Mouse (Mus musculus) cerebellum, postnatal 10 days (tissue): ENCODE results near the gene Dpf2.

Source experiments
- DNase-seq, 2 experiments: peaks; one replicate each; pipeline ENCODE4 v3.0.0; 2021; ENCODE audit warnings: mixed read lengths in 2 of 2

Gene Dpf2

GRCm38 (mm10) chr19:5935691-5936090, 22.9 kb upstream of the Dpf2 start:
- no peak for DNase-seq

GRCm38 (mm10) chr19:5935266-5935665, 22.5 kb upstream of the Dpf2 start:
- peak; percentile 17 to 24 for DNase-seq

GRCm38 (mm10) chr19:5929634-5930596, 17.1 kb upstream of the Dpf2 start:
- peak; percentile 34 to 49 for DNase-seq

- peak in 1 of 2 experiments; percentile 10 for DNase-seq
Observed at GRCm38 (mm10) chr19:5928546-5928945, 15.7 kb upstream of the Dpf2 start.

- peak; percentile 32 to 54 for DNase-seq
Observed at GRCm38 (mm10) chr19:5928104-5928503, 15.3 kb upstream of the Dpf2 start.

GRCm38 (mm10) chr19:5927532-5927931, 14.7 kb upstream of the Dpf2 start:
- no peak for DNase-seq

GRCm38 (mm10) chr19:5927026-5927425, 14.2 kb upstream of the Dpf2 start:
- no peak for DNase-seq

GRCm38 (mm10) chr19:5925311-5925855, 12.6 kb upstream of the Dpf2 start:
- DNase-seq = peak; percentile 22 to 41

- peak; percentile 98 to 99 for DNase-seq
Observed at GRCm38 (mm10) chr19:5924713-5925093, 11.9 kb upstream of the Dpf2 start, which contains the start of gene Cdc42ep2. Gene Cdc42ep2 (minus strand): TSS chr19:5924816.

GRCm38 (mm10) chr19:5923990-5924712, 11.3 kb upstream of the Dpf2 start:
- DNase-seq = peak; percentile 98 to 100

- DNase-seq = no peak
Observed at GRCm38 (mm10) chr19:5922963-5923362, 10.2 kb upstream of the Dpf2 start.

- no peak for DNase-seq
Observed at GRCm38 (mm10) chr19:5922119-5922942, 9.5 kb upstream of the Dpf2 start.

- DNase-seq = no peak
Observed at GRCm38 (mm10) chr19:5921715-5922114, 8.9 kb upstream of the Dpf2 start.

GRCm38 (mm10) chr19:5912103-5913006, 455 bp downstream of the Dpf2 start:
- DNase-seq = peak; percentile 98 to 100

GRCm38 (mm10) chr19:5911430-5912102, 1.2 kb downstream of the Dpf2 start:
- no peak for DNase-seq

GRCm38 (mm10) chr19:5910221-5910620, 2.6 kb downstream of the Dpf2 start:
- DNase-seq = peak; percentile 75 to 76

GRCm38 (mm10) chr19:5907275-5907674, 5.5 kb downstream of the Dpf2 start:
- DNase-seq = no peak

GRCm38 (mm10) chr19:5894002-5894678, 18.7 kb downstream of the Dpf2 start, which contains the start of gene Tigd3:
Gene Tigd3 (minus strand): TSS chr19:5894149.
- peak; percentile 99 for DNase-seq

- DNase-seq = no peak
Observed at GRCm38 (mm10) chr19:5893282-5894001, 19.4 kb downstream of the Dpf2 start.
